Mouse (Mus musculus) stomach, embryonic 15.5 days (tissue): ENCODE measurements around the gene Gcgr. TPM values are rescaled to one million over a fixed set of nuclear protein-coding genes. Genes with fewer than 3 reads are reported as not detected.
A peak's percentile ranks its signal among the peaks of the same experiment; 100 is the strongest.

Source experiments
- ATAC-seq: fragments of 200-750 bp; cut with Nextera tagmentation; 2 replicates; pipeline ENCODE4 v1.8.0; 2017; ENCODE audit warnings: low read depth, moderate number of reproducible peaks, moderate TSS enrichment; ENCODE audit not compliant: insufficient read depth, low FRiP score
- H3K27ac ChIP-seq: fragments of 300-500 bp; sonication (generic); 2 replicates; pipeline ENCODE4 v1.5.1; 2015; ENCODE audit warnings: mild to moderate bottlenecking, inconsistent platforms
- H3K27me3 ChIP-seq: fragments of 300-500 bp; sonication (generic); replicated peaks from 2 replicates; pipeline ENCODE4 v1.6.1; 2015; ENCODE audit warnings: inconsistent platforms
- H3K36me3 ChIP-seq: fragments of 300-500 bp; sonication (generic); 2 replicates; pipeline ENCODE4 v1.6.1; 2015; ENCODE audit warnings: inconsistent platforms
- H3K4me1 ChIP-seq: fragments of 300-500 bp; sonication (generic); 2 replicates; pipeline ENCODE4 v1.6.1; 2015; ENCODE audit warnings: inconsistent platforms
- H3K4me2 ChIP-seq: fragments of 300-500 bp; sonication (generic); 2 replicates; pipeline ENCODE4 v1.6.1; 2015; ENCODE audit warnings: mild to moderate bottlenecking, inconsistent platforms
- H3K4me3 ChIP-seq: fragments of 300-500 bp; sonication (generic); replicated peaks from 2 replicates; pipeline ENCODE4 v1.5.1; 2015; ENCODE audit warnings: inconsistent platforms
- H3K9ac ChIP-seq: fragments of 300-500 bp; sonication (generic); 2 replicates; pipeline ENCODE4 v1.6.1; 2015; ENCODE audit warnings: inconsistent platforms
- H3K9me3 ChIP-seq: fragments of 300-500 bp; sonication (generic); 2 replicates; pipeline ENCODE4 v1.6.1; 2016; ENCODE audit warnings: inconsistent platforms
- WGBS: fragments of 180-500 bp; shearing (Covaris S2); methylation state at CpG from one replicate; pipeline ENCODE4 v1.1.7; 2015; 5-methylcytosine and 5-hydroxymethylcytosine counted together
- polyA plus RNA-seq: library from polyadenylated mRNA; unstranded; fragments of >200 nt; fragmentation: Nextera tagmentation; extraction: Ambion mirVana; gene quantifications from 2 replicates; pipeline ENCODE4 v1.2.1, GENCODE M21; 2015

The Gcgr gene
- polyA plus RNA-seq, 1 experiment from 2014 or later, result 2.4 TPM

GRCm38 (mm10) chr11:120520967-120521540 is 9.4 kb upstream of the Gcgr start:
- Histone ChIP-seq H3K4me3 (no peak overlapping the region), H3K9ac (no peak overlapping the region), H3K4me2 (no peak overlapping the region), H3K27ac (peak overlapping the region; percentile 60), H3K4me1 (0 out of 2 replicates have a peak, but pooled peaks cover 13% of the 10 kb centered on the region), H3K36me3 (no peaks in the 10 kb centered on the region), H3K9me3 (no peaks in the 10 kb centered on the region), H3K27me3 (no peaks in the 10 kb centered on the region)
- 66% methylated on average over 5 of the region's 5 CpGs for WGBS
- ATAC-seq, result peak; percentile 47; the same call in 1 of the 2 replicates

GRCm38 (mm10) chr11:120522581-120522980 is 7.9 kb upstream of the Gcgr start:
- Histone ChIP-seq H3K4me3 (no peak overlapping the region), H3K27ac (no peak overlapping the region), H3K4me2 (no peak overlapping the region), H3K9ac (no peak overlapping the region), H3K9me3 (no peaks in the 10 kb centered on the region), H3K27me3 (no peaks in the 10 kb centered on the region), H3K36me3 (no peaks in the 10 kb centered on the region), H3K4me1 (0 out of 2 replicates have a peak, but pooled peaks cover 13% of the 10 kb centered on the region)
- 80% methylated on average over 8 of the region's 8 CpGs for WGBS
- no peak for ATAC-seq

- peaks cover 7% of the 10 kb centered on the region for H3K4me1 ChIP-seq
- ATAC-seq, result no peak
- H3K4me3 ChIP-seq, result no peak overlapping the region
- no peak overlapping the region for H3K27ac ChIP-seq
- no peaks in the 10 kb centered on the region for H3K9me3 ChIP-seq
- H3K27me3 ChIP-seq, result peaks cover 26% of the 10 kb centered on the region
- no peak overlapping the region for H3K4me2 ChIP-seq
- WGBS, result 79% methylated on average over 2 of the region's 2 CpGs
- H3K9ac ChIP-seq, result no peak overlapping the region
- no peaks in the 10 kb centered on the region for H3K36me3 ChIP-seq
These were observed 4.5 kb upstream of the Gcgr start for GRCm38 (mm10) chr11:120525959-120526358.

- Histone ChIP-seq H3K9me3 (no peaks in the 10 kb centered on the region), H3K27me3 (peaks cover 42% of the 10 kb centered on the region), H3K4me1 (peaks cover 8% of the 10 kb centered on the region), H3K27ac (no peak overlapping the region), H3K36me3 (no peaks in the 10 kb centered on the region), H3K4me3 (no peak overlapping the region), H3K9ac (no peak overlapping the region), H3K4me2 (no peak overlapping the region)
- ATAC-seq, result no peak
- 60% methylated on average over 9 of the region's 9 CpGs for WGBS
These were observed 2.7 kb upstream of the Gcgr start for GRCm38 (mm10) chr11:120527690-120528354.

- Histone ChIP-seq H3K36me3 (no peaks in the 10 kb centered on the region), H3K27ac (no peak overlapping the region), H3K4me3 (no peak overlapping the region), H3K4me1 (peaks cover 8% of the 10 kb centered on the region), H3K27me3 (peaks cover 50% of the 10 kb centered on the region), H3K9ac (no peak overlapping the region), H3K9me3 (no peaks in the 10 kb centered on the region), H3K4me2 (no peak overlapping the region)
- WGBS, result 72% methylated on average over 4 of the region's 4 CpGs
- ATAC-seq, result no peak
These were observed 1.6 kb upstream of the Gcgr start for GRCm38 (mm10) chr11:120528903-120529302.

- Histone ChIP-seq H3K9ac (no peak overlapping the region), H3K27me3 (peaks cover 50% of the 10 kb centered on the region), H3K27ac (no peak overlapping the region), H3K4me1 (peaks cover 8% of the 10 kb centered on the region), H3K36me3 (no peaks in the 10 kb centered on the region), H3K9me3 (no peaks in the 10 kb centered on the region), H3K4me2 (no peak overlapping the region), H3K4me3 (no peak overlapping the region)
- WGBS, result 25% methylated on average over 9 of the region's 9 CpGs
- no peak for ATAC-seq
These were observed 1.1 kb downstream of the Gcgr start for GRCm38 (mm10) chr11:120531646-120532045.

GRCm38 (mm10) chr11:120534093-120534492 is 3.6 kb downstream of the Gcgr start:
- H3K27me3 ChIP-seq, result peaks cover 41% of the 10 kb centered on the region
- ATAC-seq, result no peak

GRCm38 (mm10) chr11:120535145-120535544 is 4.6 kb downstream of the Gcgr start:
- Histone ChIP-seq H3K4me2 (no peak overlapping the region), H3K27me3 (peaks cover 32% of the 10 kb centered on the region), H3K4me1 (peaks cover 28% of the 10 kb centered on the region), H3K9ac (no peak overlapping the region), H3K36me3 (no peaks in the 10 kb centered on the region), H3K27ac (no peak overlapping the region), H3K9me3 (no peaks in the 10 kb centered on the region), H3K4me3 (no peak overlapping the region)
- no peak for ATAC-seq
- WGBS, result 68% methylated on average over 3 of the region's 3 CpGs

More at GRCm38 (mm10) chr11:120534093-120534492, 3.6 kb downstream of the Gcgr start:
- Histone ChIP-seq H3K9ac (no peak overlapping the region), H3K4me2 (no peak overlapping the region), H3K36me3 (no peaks in the 10 kb centered on the region), H3K4me3 (no peak overlapping the region), H3K27ac (no peak overlapping the region), H3K9me3 (no peaks in the 10 kb centered on the region), H3K4me1 (peaks cover 18% of the 10 kb centered on the region)
- 87% methylated on average over 8 of the region's 8 CpGs for WGBS

GRCm38 (mm10) chr11:120535804-120536203 is 5.3 kb downstream of the Gcgr start:
- Histone ChIP-seq H3K4me2 (no peak overlapping the region), H3K4me1 (peaks cover 30% of the 10 kb centered on the region), H3K27me3 (peaks cover 26% of the 10 kb centered on the region), H3K9ac (no peak overlapping the region), H3K9me3 (no peaks in the 10 kb centered on the region), H3K4me3 (no peak overlapping the region), H3K36me3 (no peaks in the 10 kb centered on the region), H3K27ac (no peak overlapping the region)
- 68% methylated on average over 3 of the region's 3 CpGs for WGBS
- no peak for ATAC-seq

- no peak for ATAC-seq
- H3K27me3 ChIP-seq, result peaks cover 1% of the 10 kb centered on the region; the same call in 1 of the 2 replicates
- H3K27ac ChIP-seq, result peak overlapping the region; percentile 84; the same call in 1 of the 2 replicates
- no peaks in the 10 kb centered on the region for H3K9me3 ChIP-seq
- H3K36me3 ChIP-seq, result peaks cover 12% of the 10 kb centered on the region
- H3K9ac ChIP-seq, result no peak overlapping the region
- no peak overlapping the region for H3K4me2 ChIP-seq
- 62% methylated on average over 3 of the region's 3 CpGs for WGBS
- H3K4me1 ChIP-seq, result peaks cover 25% of the 10 kb centered on the region
- H3K4me3 ChIP-seq, result no peak overlapping the region
These were observed 8.0 kb downstream of the Gcgr start for GRCm38 (mm10) chr11:120538485-120538884.

GRCm38 (mm10) chr11:120538955-120539284 is 8.4 kb downstream of the Gcgr start:
- peaks cover 25% of the 10 kb centered on the region for H3K4me1 ChIP-seq
- H3K27me3 ChIP-seq, result no peaks in the 10 kb centered on the region; the same call in 1 of the 2 replicates
- no peak overlapping the region for H3K9ac ChIP-seq
- H3K36me3 ChIP-seq, result peaks cover 15% of the 10 kb centered on the region
- no peak overlapping the region for H3K4me3 ChIP-seq
- no peak overlapping the region for H3K4me2 ChIP-seq
- 47% methylated on average over 8 of the region's 8 CpGs for WGBS
- no peaks in the 10 kb centered on the region for H3K9me3 ChIP-seq
- H3K27ac ChIP-seq, result peak overlapping the region; percentile 84; the same call in 1 of the 2 replicates
- ATAC-seq, result no peak

- H3K4me1 ChIP-seq, result peaks cover 25% of the 10 kb centered on the region
- no peaks in the 10 kb centered on the region; the same call in 1 of the 2 replicates for H3K27me3 ChIP-seq
- peak overlapping the region; percentile 84 for H3K27ac ChIP-seq
- H3K9ac ChIP-seq, result no peak overlapping the region
- no peak overlapping the region for H3K4me3 ChIP-seq
- peaks cover 19% of the 10 kb centered on the region for H3K36me3 ChIP-seq
- peak; percentile 90 for ATAC-seq
- no peak overlapping the region for H3K4me2 ChIP-seq
- WGBS, result 26% methylated on average over 10 of the region's 10 CpGs
- no peaks in the 10 kb centered on the region for H3K9me3 ChIP-seq
These were observed 9.0 kb downstream of the Gcgr start for GRCm38 (mm10) chr11:120539285-120540014.
